ENCODE assay signal across 32 mouse cellular contexts in the genomic region with DNA sequence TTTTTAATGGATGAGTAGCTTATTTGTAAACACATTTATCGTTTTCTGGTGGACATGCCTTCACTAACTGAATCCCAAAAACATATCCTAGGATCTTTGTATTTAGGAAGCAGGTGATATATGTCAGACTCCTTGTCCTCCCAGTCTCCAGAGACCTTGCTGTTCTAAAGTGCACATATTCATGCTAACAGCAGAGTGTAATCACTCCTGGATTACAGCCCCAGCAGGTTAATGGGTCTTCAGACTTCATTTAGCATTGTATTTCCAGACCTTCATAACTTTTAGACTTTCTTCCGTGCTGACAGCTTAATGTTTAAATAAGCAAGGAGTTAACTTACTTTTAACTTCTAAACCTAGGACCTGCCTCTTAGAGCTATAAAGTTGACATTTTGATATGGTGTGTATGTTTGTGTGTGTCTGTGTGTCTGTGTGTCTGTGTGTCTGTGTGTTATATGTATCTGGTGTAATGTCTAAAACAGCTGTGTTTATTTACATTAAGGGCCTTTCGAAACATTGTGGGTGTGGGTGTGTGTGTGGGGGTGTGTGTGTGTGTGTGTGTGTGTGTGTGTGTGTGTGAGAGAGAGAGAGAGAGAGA.
DNase-seq lines count a peak whose midpoint lies in the region; ATAC-seq and TF ChIP-seq lines count a peak whose summit lies in the region.
"Had no signal": no experiment of that assay in that cellular context is flagged by ENCODE, and none has a peak within 500 bp of the region (broad histone marks: within the 10 kb centered on the region; RNA-seq: fewer than 3 reads in every experiment).

No protein-coding gene starts in this region.

- H3K9me3 ChIP-seq in kidney, embryonic 16.5 days (ENCODE audit: low read length), result peaks cover 7% of the 10 kb centered on the region
- no peaks in the 10 kb centered on the region for H3K9me3 ChIP-seq in forebrain, postnatal 0 days (ENCODE audit: low read length)
- H3K9me3 ChIP-seq: embryonic facial prominence, embryonic 10.5 days; embryonic facial prominence, embryonic 13.5 days; forebrain, embryonic 12.5 days; forebrain, embryonic 15.5 days; G1E; heart, embryonic 15.5 days had no signal

- H3K27ac ChIP-seq in kidney, embryonic 16.5 days (ENCODE audit: low read length), result no peak overlapping the region
- no peak overlapping the region for H3K27ac ChIP-seq in forebrain, postnatal 0 days (ENCODE audit: low read depth, low read length)
- H3K27ac ChIP-seq: embryonic facial prominence, embryonic 10.5 days; embryonic facial prominence, embryonic 13.5 days; forebrain, embryonic 12.5 days; forebrain, embryonic 15.5 days; gastrocnemius, adult 2 months; heart, embryonic 15.5 days; hindbrain, embryonic 10.5 days; hindbrain, embryonic 13.5 days had no signal

- H3K4me1 ChIP-seq in kidney, embryonic 16.5 days (ENCODE audit: insufficient read depth, low read length), result no peaks in the 10 kb centered on the region
- no peaks in the 10 kb centered on the region for H3K4me1 ChIP-seq in forebrain, postnatal 0 days (ENCODE audit: insufficient read depth)
- H3K4me1 ChIP-seq: embryonic facial prominence, embryonic 10.5 days; embryonic facial prominence, embryonic 13.5 days; forebrain, embryonic 12.5 days; forebrain, embryonic 15.5 days; heart, embryonic 12.5 days; heart, embryonic 15.5 days; hindbrain, embryonic 10.5 days; hindbrain, embryonic 13.5 days had no signal

- peak; percentile 91 for ATAC-seq in kidney, embryonic 16.5 days (ENCODE audit: low FRiP score, low TSS enrichment)
- ATAC-seq in forebrain, postnatal 0 days, result no peak
- ATAC-seq: forebrain, embryonic 15.5 days; hindbrain, embryonic 16.5 days; inflammation-experienced regulatory T-cells, adult 6 months; Patski had no signal

- no peaks in the 10 kb centered on the region for H3K36me3 ChIP-seq in kidney, embryonic 16.5 days (ENCODE audit: insufficient read depth, low read length)
- H3K36me3 ChIP-seq in forebrain, postnatal 0 days (ENCODE audit: insufficient read depth), result no peaks in the 10 kb centered on the region
- H3K36me3 ChIP-seq: embryonic facial prominence, embryonic 10.5 days; embryonic facial prominence, embryonic 13.5 days; forebrain, embryonic 12.5 days; forebrain, embryonic 15.5 days; G1E; heart, embryonic 12.5 days; heart, embryonic 15.5 days; hindbrain, embryonic 10.5 days; hindbrain, embryonic 13.5 days had no signal

- no peak overlapping the region for H3K4me3 ChIP-seq in kidney, embryonic 16.5 days (ENCODE audit: low read length)
- no peak overlapping the region for H3K4me3 ChIP-seq in forebrain, postnatal 0 days (ENCODE audit: low read depth, low read length)
- H3K4me3 ChIP-seq: embryonic facial prominence, embryonic 10.5 days; embryonic facial prominence, embryonic 13.5 days; erythroblast, embryonic 14.5 days; forebrain, embryonic 12.5 days; forebrain, embryonic 15.5 days; gastrocnemius, adult 2 months; heart, embryonic 12.5 days; heart, embryonic 15.5 days; hindbrain, embryonic 10.5 days; hindbrain, embryonic 13.5 days had no signal

- H3K9ac ChIP-seq in kidney, embryonic 16.5 days (replicated peaks; ENCODE audit: low read length), result no peak overlapping the region
- no peak overlapping the region for H3K9ac ChIP-seq in forebrain, postnatal 0 days
- H3K9ac ChIP-seq: embryonic facial prominence, embryonic 13.5 days; forebrain, embryonic 12.5 days; forebrain, embryonic 15.5 days; heart, embryonic 12.5 days; heart, embryonic 15.5 days; hindbrain, embryonic 13.5 days had no signal

- no peak for TF ChIP-seq CTCF in forebrain, postnatal 0 days (IDR thresholded peaks at IDR 0.05; ENCODE audit: low read depth)

- H3K27me3 ChIP-seq in kidney, embryonic 16.5 days (ENCODE audit: insufficient read depth, low read length), result no peaks in the 10 kb centered on the region
- H3K27me3 ChIP-seq in forebrain, postnatal 0 days (ENCODE audit: insufficient read depth, low read length), result no peaks in the 10 kb centered on the region
- H3K27me3 ChIP-seq: CH12.LX; embryonic facial prominence, embryonic 13.5 days; forebrain, embryonic 12.5 days; forebrain, embryonic 15.5 days; heart, embryonic 12.5 days; heart, embryonic 15.5 days; hindbrain, embryonic 13.5 days; Patski had no signal

- DNase-seq in embryo, embryonic 11 days, result peak; percentile 27
- no peak for DNase-seq in embryo, embryonic 10 days (ENCODE audit: low spot score)
- no peak for DNase-seq in kidney, adult 9 months
- DNase-seq in embryo, embryonic 11.5 days (ENCODE audit: low read depth, low spot score), result peak; percentile 17
- DNase-seq in hindlimb bud, embryonic 11.5 days (ENCODE audit: extremely low spot score, low read depth, low spot score), result peak; percentile 12
- no peak for DNase-seq in forebrain, postnatal 0 days
- DNase-seq: adrenal gland, postnatal 10 days; adrenal gland, postnatal 36 days; B cell, adult 2 months; cerebellum, adult 18-20 months; cerebellum, adult 9-10 months; cerebellum, postnatal 14 days; gastrocnemius, adult 2 months; gastrocnemius, postnatal 14 days; heart, adult 11 months; heart, postnatal 10 days; heart, postnatal 36 days had no signal

- H3K4me2 ChIP-seq in kidney, embryonic 16.5 days (replicated peaks; ENCODE audit: low read depth, low read length), result no peak overlapping the region
- no peak overlapping the region for H3K4me2 ChIP-seq in forebrain, postnatal 0 days (ENCODE audit: low read depth)
- H3K4me2 ChIP-seq: embryonic facial prominence, embryonic 13.5 days; forebrain, embryonic 12.5 days; forebrain, embryonic 15.5 days; heart, embryonic 12.5 days; heart, embryonic 15.5 days; hindbrain, embryonic 13.5 days had no signal

- 13% methylated on average over 3 of the region's 3 CpGs for WGBS in kidney, embryonic 16.5 days
- 84% methylated on average over 3 of the region's 3 CpGs for WGBS in forebrain, postnatal 0 days

Comparison
In these comparisons a context has a peak if more than half of its experiments do, and no peak if none do; other contexts are left out.
1. DNase-seq: peak in embryo, embryonic 11 days (single experiment), embryo, embryonic 11.5 days (single experiment) and hindlimb bud, embryonic 11.5 days (single experiment); none in embryo, embryonic 10 days (single experiment), kidney, adult 9 months (single experiment) and forebrain, postnatal 0 days (single experiment).